8 mouse cellular contexts compared by ENCODE assay signal in the genomic region with DNA sequence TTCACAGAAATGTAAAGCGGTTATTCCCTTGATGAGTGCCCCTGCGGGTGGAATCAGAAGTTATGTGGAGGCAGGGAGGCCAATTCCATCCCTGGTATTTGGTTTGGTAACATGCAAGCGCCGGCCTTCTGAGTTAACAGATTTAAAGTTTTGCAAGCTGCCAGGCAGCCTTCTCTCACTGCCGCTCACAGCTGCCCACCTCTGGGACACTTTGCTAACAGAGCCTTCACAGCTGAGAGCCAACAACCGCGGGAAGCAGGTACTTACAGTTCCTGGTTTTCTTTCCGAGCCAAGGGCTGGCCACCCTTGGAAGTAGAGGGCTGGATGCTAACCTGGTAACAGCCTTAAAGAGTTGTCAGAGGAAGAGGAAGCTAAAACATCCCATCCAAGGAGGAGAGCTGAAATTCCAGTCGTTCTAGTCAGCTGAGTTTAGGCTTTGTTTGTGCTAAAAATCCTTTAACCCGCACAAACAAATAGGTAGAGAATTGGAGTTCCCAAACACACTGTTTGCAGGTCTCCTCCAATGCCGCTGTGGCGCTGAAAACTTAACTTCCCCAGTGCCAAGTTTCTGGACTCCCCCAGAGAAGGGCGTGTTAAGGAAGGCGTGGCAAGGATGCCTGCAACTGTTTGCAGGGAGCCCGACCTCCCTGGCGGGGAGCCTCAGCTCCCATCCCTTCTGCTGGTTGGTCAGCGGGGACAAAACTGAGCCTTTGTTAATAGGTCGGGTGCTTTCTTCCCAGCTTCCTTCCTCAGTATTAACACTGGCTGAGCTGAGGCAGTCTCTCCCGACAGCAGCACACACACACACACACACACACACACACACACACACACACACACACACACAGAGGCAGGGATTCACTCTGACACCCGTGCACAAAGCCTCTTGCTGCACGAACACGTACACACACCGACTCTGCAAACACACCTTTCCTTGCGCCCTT. TPM values are rescaled to one million over a fixed set of nuclear protein-coding genes. Genes with fewer than 3 reads are reported as not detected.
DNase-seq lines count a peak whose midpoint lies in the region; ATAC-seq lines count a peak whose summit lies in the region.

A gene (minus strand): TSS at position 706 of the 944 bp plus-strand sequence.

- H3K27me3 ChIP-seq in forebrain, embryonic 13.5 days = peaks cover 11% of the 10 kb centered on the region
- H3K27me3 ChIP-seq in stomach, embryonic 14.5 days (ENCODE audit: control insufficient read depth, insufficient read depth, low read length) = no peaks in the 10 kb centered on the region

- H3K36me3 ChIP-seq in forebrain, embryonic 13.5 days (ENCODE audit: poor library complexity, severe bottlenecking) = no peaks in the 10 kb centered on the region
- H3K36me3 ChIP-seq in stomach, embryonic 14.5 days (ENCODE audit: control insufficient read depth, insufficient read depth, low read length) = 0 out of 2 replicates have a peak, but pooled peaks cover 3% of the 10 kb centered on the region

- 0 out of 2 replicates have a peak within 1 kb of the TSS, but pooled peaks have one; percentile 8 for H3K9ac ChIP-seq in forebrain, embryonic 13.5 days
- peak within 1 kb of the TSS; percentile 63 for H3K9ac ChIP-seq in stomach, embryonic 14.5 days (replicated peaks; ENCODE audit: low read depth, low read length)

- no peaks in the 10 kb centered on the region for H3K9me3 ChIP-seq in forebrain, embryonic 13.5 days (replicated peaks)
- H3K9me3 ChIP-seq in stomach, embryonic 14.5 days (ENCODE audit: control insufficient read depth, low read depth, low read length) = no peaks in the 10 kb centered on the region

- intact Hi-C loops in heart, postnatal 25 days (cut with DNase I) = no loop called here

- H3K4me2 ChIP-seq in forebrain, embryonic 13.5 days = peak within 1 kb of the TSS; percentile 62
- peak within 1 kb of the TSS; percentile 41 for H3K4me2 ChIP-seq in stomach, embryonic 14.5 days (replicated peaks; ENCODE audit: low read depth, low read length)

- peaks cover 20% of the 10 kb centered on the region for H3K4me1 ChIP-seq in forebrain, embryonic 13.5 days
- H3K4me1 ChIP-seq in stomach, embryonic 14.5 days (ENCODE audit: control insufficient read depth, insufficient read depth, low read length) = peaks cover 10% of the 10 kb centered on the region; the same call in 1 of the 2 replicates

- H3K27ac ChIP-seq in forebrain, embryonic 13.5 days = no peak within 1 kb of the TSS
- H3K27ac ChIP-seq in stomach, embryonic 14.5 days (ENCODE audit: low read length) = peak within 1 kb of the TSS; percentile 92

- peak; percentile 76 for ATAC-seq in forebrain, embryonic 13.5 days
- ATAC-seq in stomach, embryonic 14.5 days (ENCODE audit: insufficient number of reproducible peaks, insufficient read depth, low FRiP score, low read depth) = peak; percentile 81

- DNase-seq in adrenal gland, adult (ENCODE audit: inconsistent age in 2 of 2, low spot score in 1 of 2) = peak; percentile 5 to 23
- DNase-seq in adrenal gland, adult 18-20 months (ENCODE audit: low spot score in 2 of 2) = no peak
- peak; percentile 7 for DNase-seq in heart, postnatal 25 days (ENCODE audit: low spot score)
- DNase-seq in kidney, postnatal 25 days = peak; percentile 56 to 75
- peak; percentile 70 to 92 for DNase-seq in lung, postnatal 4 days
- DNase-seq in urinary bladder, adult 18-20 months (ENCODE audit: low spot score in 2 of 2) = no peak

- peak within 1 kb of the TSS; percentile 27 for H3K4me3 ChIP-seq in forebrain, embryonic 13.5 days
- peak within 1 kb of the TSS; percentile 52 for H3K4me3 ChIP-seq in stomach, embryonic 14.5 days (ENCODE audit: low read depth, low read length)

- WGBS in forebrain, embryonic 13.5 days = 2% methylated on average over 24 of the region's 24 CpGs
- 1% methylated on average over 23 of the region's 24 CpGs for WGBS in stomach, embryonic 14.5 days

RNA-seq across cellular contexts. Expression of the gene that starts here (rescaled TPM):
- total RNA-seq in adrenal gland, adult 18-20 months (2021) = under 1 TPM; 0.54 to 0.56 TPM
- 1.7 and 1.8 TPM in 2 replicates for polyA plus RNA-seq in forebrain, embryonic 13.5 days (2015; fragmentation: Nextera tagmentation; extraction: Ambion mirVana)
- total RNA-seq in heart, postnatal 25 days (2021) = under 1 TPM; 0.59 to 0.65 TPM
- polyA plus RNA-seq in stomach, embryonic 14.5 days (2014; fragmentation: Nextera tagmentation; extraction: Ambion mirVana) = 25.1 and 27.9 TPM in 2 replicates

Comparison
In these comparisons a context has a peak if more than half of its experiments do, and no peak if none do; other contexts are left out.
1. DNase-seq: peak in adrenal gland, adult (2 of 2), kidney, postnatal 25 days (2 of 2) and lung, postnatal 4 days (2 of 2); none in adrenal gland, adult 18-20 months (0 of 2) and urinary bladder, adult 18-20 months (0 of 2).
2. Peak in DNase-seq in heart, postnatal 25 days; RNA of the gene not detected or under 1 TPM.